Mouse (Mus musculus): ENCODE results near the gene Large1. TPM values are rescaled to one million over a fixed set of nuclear protein-coding genes. Genes with fewer than 3 reads are reported as not detected.

Large1 gene
- polyA plus RNA-seq, 2 experiments = 0.56 to 1.1 TPM

GRCm38 (mm10) chr8:73061410-73061809 lies 291.9 kb downstream of the Large1 start:
- WGBS (ENCODE audit: insufficient replicate concordance) = 24% methylated on average over 1 of the region's 1 CpGs
- H3K4me2 ChIP-seq (ENCODE audit: low read depth) = no peak overlapping the region
- no peaks in the 10 kb centered on the region for H3K27me3 ChIP-seq (ENCODE audit: control insufficient read depth, insufficient read depth, low read length)
- no peaks in the 10 kb centered on the region for H3K9me3 ChIP-seq (ENCODE audit: control insufficient read depth, low read length)
- ATAC-seq (ENCODE audit: insufficient read depth) (no peak), DNase-seq (ENCODE audit: low read depth in 3 of 3, low spot score in 3 of 3) (no peak)
- TF ChIP-seq CTCF (IDR thresholded peaks at IDR 0.05; ENCODE audit: low read depth) = no peak
- no peak for TF ChIP-seq EP300 (IDR thresholded peaks at IDR 0.05; ENCODE audit: low read depth)
- H3K4me3 ChIP-seq (ENCODE audit: insufficient read depth in 1 of 2, low read depth in 2 of 2, low read length in 2 of 2) = no peak overlapping the region
- no peaks in the 10 kb centered on the region for H3K4me1 ChIP-seq (replicated peaks; ENCODE audit: control insufficient read depth in 2 of 2, insufficient read depth in 2 of 2, low read length in 1 of 2)
- H3K36me3 ChIP-seq (replicated peaks; ENCODE audit: control insufficient read depth, insufficient read depth, low read depth) = no peaks in the 10 kb centered on the region
- no peak overlapping the region for H3K27ac ChIP-seq
- no peak overlapping the region for H3K9ac ChIP-seq (replicated peaks)

DNA sequence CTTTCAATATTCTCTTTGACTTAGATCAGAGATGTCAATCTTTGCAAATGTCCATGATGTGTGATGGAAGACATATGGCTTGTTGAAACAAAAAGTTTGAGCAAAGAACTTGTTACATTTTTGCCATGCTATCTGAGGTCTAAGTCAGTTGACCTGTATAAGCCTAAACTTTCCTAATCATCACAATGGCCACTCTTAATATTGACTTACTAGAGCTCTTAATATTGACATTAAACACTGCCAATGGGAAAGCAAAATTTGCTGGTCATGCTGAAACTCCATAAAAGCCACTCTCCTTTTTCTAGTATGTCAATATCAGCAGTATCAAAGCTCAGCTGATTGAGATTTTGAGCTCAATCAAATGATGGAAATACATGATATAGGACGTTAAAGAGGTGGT lies 298.6 kb downstream of the Large1 start:
- no peak for ATAC-seq (ENCODE audit: insufficient read depth)
- no peaks in the 10 kb centered on the region for H3K27me3 ChIP-seq (ENCODE audit: control insufficient read depth, insufficient read depth, low read length)
- no peaks in the 10 kb centered on the region for H3K4me1 ChIP-seq (replicated peaks; ENCODE audit: control insufficient read depth in 2 of 2, insufficient read depth in 2 of 2, low read length in 1 of 2)
- no peak for DNase-seq (ENCODE audit: low read depth in 3 of 3, low spot score in 3 of 3)
- no peak overlapping the region for H3K4me3 ChIP-seq (ENCODE audit: insufficient read depth in 1 of 2, low read depth in 2 of 2, low read length in 2 of 2)
- no peak overlapping the region for H3K9ac ChIP-seq (replicated peaks)
- H3K4me2 ChIP-seq (ENCODE audit: low read depth) = no peak overlapping the region
- TF ChIP-seq CTCF (IDR thresholded peaks at IDR 0.05; ENCODE audit: low read depth) = no peak
- TF ChIP-seq EP300 (IDR thresholded peaks at IDR 0.05; ENCODE audit: low read depth) = no peak
- no peaks in the 10 kb centered on the region for H3K36me3 ChIP-seq (replicated peaks; ENCODE audit: control insufficient read depth, insufficient read depth, low read depth)
- H3K9me3 ChIP-seq (ENCODE audit: control insufficient read depth, low read length) = no peaks in the 10 kb centered on the region
- H3K27ac ChIP-seq = no peak overlapping the region
- WGBS (ENCODE audit: insufficient replicate concordance) = 55% methylated on average over 1 of the region's 1 CpGs

DNA sequence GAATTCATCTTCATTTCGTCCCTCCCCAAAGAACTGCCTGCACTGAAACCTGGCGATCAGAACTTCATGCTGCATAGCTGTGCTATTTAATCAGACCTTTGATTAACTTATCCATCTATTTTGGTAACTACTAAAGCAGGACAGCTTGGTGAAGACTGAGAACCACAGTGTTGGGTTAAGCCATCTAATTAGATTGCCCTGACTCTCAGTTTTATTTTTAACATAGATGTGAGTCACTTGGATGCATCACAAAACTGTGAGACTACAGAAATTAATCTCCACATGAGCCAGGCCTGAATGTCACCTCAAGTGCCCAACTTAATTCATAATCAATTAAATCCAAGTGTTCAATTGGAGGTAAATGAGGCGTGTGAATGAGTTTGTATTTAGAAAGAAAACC lies 299.5 kb downstream of the Large1 start:
- ATAC-seq (ENCODE audit: insufficient read depth) (no peak), DNase-seq (ENCODE audit: low read depth in 3 of 3, low spot score in 3 of 3) (no peak)
- Histone ChIP-seq H3K4me3 (ENCODE audit: insufficient read depth in 1 of 2, low read depth in 2 of 2, low read length in 2 of 2) (no peak overlapping the region), H3K27me3 (ENCODE audit: control insufficient read depth, insufficient read depth, low read length) (no peaks in the 10 kb centered on the region), H3K4me2 (ENCODE audit: low read depth) (no peak overlapping the region), H3K27ac (no peak overlapping the region), H3K9ac (replicated peaks) (no peak overlapping the region), H3K4me1 (replicated peaks; ENCODE audit: control insufficient read depth in 2 of 2, insufficient read depth in 2 of 2, low read length in 1 of 2) (no peaks in the 10 kb centered on the region), H3K36me3 (replicated peaks; ENCODE audit: control insufficient read depth, insufficient read depth, low read depth) (no peaks in the 10 kb centered on the region), H3K9me3 (ENCODE audit: control insufficient read depth, low read length) (no peaks in the 10 kb centered on the region)
- 66% methylated on average over 3 of the region's 3 CpGs for WGBS (ENCODE audit: insufficient replicate concordance)
- no peak for TF ChIP-seq CTCF (IDR thresholded peaks at IDR 0.05; ENCODE audit: low read depth)

DNA sequence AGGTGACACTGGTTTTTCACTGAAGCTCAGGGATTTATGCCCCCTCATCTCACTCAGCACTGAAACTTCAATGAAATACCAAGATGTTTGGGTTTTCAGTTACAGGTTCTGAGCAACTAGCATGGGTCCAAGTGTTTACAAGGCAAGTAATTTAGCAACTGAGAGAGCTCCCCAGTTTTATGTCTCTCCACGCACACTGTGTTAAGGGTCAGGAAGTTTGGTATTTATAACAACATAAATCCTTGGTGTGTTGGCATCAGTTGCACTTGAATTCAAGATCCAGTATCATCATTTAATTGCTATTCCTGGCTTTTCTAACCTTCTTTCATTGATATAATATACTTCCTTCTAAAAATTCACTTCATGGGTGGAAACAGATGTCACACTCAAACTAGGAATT lies 300.9 kb downstream of the Large1 start:
- Histone ChIP-seq H3K4me2 (ENCODE audit: low read depth) (no peak overlapping the region), H3K4me1 (replicated peaks; ENCODE audit: control insufficient read depth in 2 of 2, insufficient read depth in 2 of 2, low read length in 1 of 2) (no peaks in the 10 kb centered on the region), H3K36me3 (replicated peaks; ENCODE audit: control insufficient read depth, insufficient read depth, low read depth) (no peaks in the 10 kb centered on the region), H3K9me3 (ENCODE audit: control insufficient read depth, low read length) (no peaks in the 10 kb centered on the region), H3K4me3 (ENCODE audit: insufficient read depth in 1 of 2, low read depth in 2 of 2, low read length in 2 of 2) (no peak overlapping the region), H3K9ac (replicated peaks) (no peak overlapping the region), H3K27me3 (ENCODE audit: control insufficient read depth, insufficient read depth, low read length) (no peaks in the 10 kb centered on the region), H3K27ac (no peak overlapping the region)
- TF ChIP-seq CTCF (IDR thresholded peaks at IDR 0.05; ENCODE audit: low read depth) (no peak), EP300 (IDR thresholded peaks at IDR 0.05; ENCODE audit: low read depth) (no peak)
- WGBS (ENCODE audit: insufficient replicate concordance) = 77% methylated on average over 1 of the region's 1 CpGs
- DNase-seq (ENCODE audit: low read depth in 3 of 3, low spot score in 3 of 3) (no peak), ATAC-seq (ENCODE audit: insufficient read depth) (no peak)

- no peak for DNase-seq (ENCODE audit: low read depth in 3 of 3, low spot score in 3 of 3)
- 75% methylated on average over 3 of the region's 3 CpGs for WGBS (ENCODE audit: insufficient replicate concordance)
- H3K27ac ChIP-seq = no peak overlapping the region
- H3K4me1 ChIP-seq (replicated peaks; ENCODE audit: control insufficient read depth in 2 of 2, insufficient read depth in 2 of 2, low read length in 1 of 2) = no peaks in the 10 kb centered on the region
- H3K27me3 ChIP-seq (ENCODE audit: control insufficient read depth, insufficient read depth, low read length) = no peaks in the 10 kb centered on the region
- no peak overlapping the region for H3K4me2 ChIP-seq (ENCODE audit: low read depth)
- TF ChIP-seq CTCF (IDR thresholded peaks at IDR 0.05; ENCODE audit: low read depth) = no peak
- TF ChIP-seq EP300 (IDR thresholded peaks at IDR 0.05; ENCODE audit: low read depth) = no peak
- no peak for ATAC-seq (ENCODE audit: insufficient read depth)
- H3K4me3 ChIP-seq (ENCODE audit: insufficient read depth in 1 of 2, low read depth in 2 of 2, low read length in 2 of 2) = no peak overlapping the region
- H3K9ac ChIP-seq (replicated peaks) = no peak overlapping the region
- H3K36me3 ChIP-seq (replicated peaks; ENCODE audit: control insufficient read depth, insufficient read depth, low read depth) = no peaks in the 10 kb centered on the region
- H3K9me3 ChIP-seq (ENCODE audit: control insufficient read depth, low read length) = no peaks in the 10 kb centered on the region
These were observed 305.2 kb downstream of the Large1 start for GRCm38 (mm10) chr8:73048136-73048535.

DNA sequence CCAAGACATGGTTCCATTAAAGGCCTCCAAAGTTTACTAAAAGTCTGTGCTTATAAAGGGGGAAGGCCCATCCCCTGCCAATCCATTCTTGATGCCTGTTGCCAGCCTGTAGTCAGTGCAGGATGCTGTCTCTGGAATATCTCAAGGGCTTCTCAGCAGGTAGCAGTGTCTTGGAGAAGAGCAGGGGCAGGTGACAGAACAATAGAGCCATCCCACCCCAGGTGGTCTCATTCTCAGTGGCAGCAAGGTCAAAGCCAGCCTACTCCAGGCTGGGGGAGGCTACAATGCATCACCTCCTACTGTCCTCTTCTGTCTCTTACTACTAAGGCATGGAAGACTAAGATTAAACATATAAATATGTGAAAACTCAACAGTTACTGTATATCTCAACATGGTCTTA lies 323.6 kb downstream of the Large1 start:
- TF ChIP-seq EP300 (IDR thresholded peaks at IDR 0.05; ENCODE audit: low read depth) (no peak), CTCF (IDR thresholded peaks at IDR 0.05; ENCODE audit: low read depth) (no peak)
- Histone ChIP-seq H3K27ac (no peak overlapping the region), H3K36me3 (replicated peaks; ENCODE audit: control insufficient read depth, insufficient read depth, low read depth) (no peaks in the 10 kb centered on the region), H3K9ac (replicated peaks) (no peak overlapping the region), H3K27me3 (ENCODE audit: control insufficient read depth, insufficient read depth, low read length) (no peaks in the 10 kb centered on the region), H3K9me3 (ENCODE audit: control insufficient read depth, low read length) (no peaks in the 10 kb centered on the region), H3K4me1 (replicated peaks; ENCODE audit: control insufficient read depth in 2 of 2, insufficient read depth in 2 of 2, low read length in 1 of 2) (no peaks in the 10 kb centered on the region), H3K4me3 (ENCODE audit: insufficient read depth in 1 of 2, low read depth in 2 of 2, low read length in 2 of 2) (no peak overlapping the region), H3K4me2 (ENCODE audit: low read depth) (no peak overlapping the region)
- DNase-seq (ENCODE audit: low read depth in 3 of 3, low spot score in 3 of 3) = no peak
- no peak for ATAC-seq (ENCODE audit: insufficient read depth)
